Mouse (Mus musculus) urinary bladder, postnatal 25 days (tissue): ENCODE data around the gene Ggt6.

Experiments used
- DNase-seq: peaks from one replicate; pipeline ENCODE4 v3.0.0; 2022; ENCODE audit warnings: low spot score

The Ggt6 gene

DNA sequence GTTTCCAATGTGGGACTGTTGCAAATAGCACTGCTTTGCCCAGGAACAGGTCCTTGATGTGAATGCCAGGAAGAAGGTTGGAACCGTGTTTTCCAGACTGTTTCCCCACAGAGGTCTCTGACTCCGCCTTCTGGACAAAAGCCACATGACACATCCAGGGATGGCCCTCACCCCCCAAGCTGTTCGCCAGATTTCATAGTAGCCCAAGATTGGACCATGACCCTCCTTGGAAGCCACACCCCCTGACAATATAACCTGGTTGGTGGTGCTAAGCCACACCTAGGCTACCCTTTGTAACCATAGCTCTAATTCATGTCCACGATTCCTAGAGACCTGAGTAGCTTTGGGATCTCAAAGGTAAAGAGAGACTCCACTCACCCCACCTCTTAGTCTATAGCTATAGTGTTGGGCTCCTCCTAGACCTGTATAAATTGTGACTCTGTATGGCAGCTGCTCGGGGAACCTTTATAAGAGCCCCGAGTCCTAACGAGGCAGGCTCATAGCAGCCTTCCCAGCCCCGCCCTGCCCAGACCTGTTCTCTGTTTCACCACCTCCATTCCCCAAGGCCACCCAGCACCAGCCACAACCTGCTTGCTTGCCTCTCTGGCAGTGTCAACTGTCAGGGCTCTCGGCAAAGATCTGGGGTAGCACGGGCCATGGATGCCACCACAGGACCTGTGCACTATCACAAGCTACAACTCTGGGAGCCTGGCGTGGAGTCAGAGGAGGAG is at the start of gene Ggt6:
Gene Ggt6, plus strand, starts transcription at position 564 of the 731 bp plus-strand sequence.
- DNase-seq, result no peak

DNA sequence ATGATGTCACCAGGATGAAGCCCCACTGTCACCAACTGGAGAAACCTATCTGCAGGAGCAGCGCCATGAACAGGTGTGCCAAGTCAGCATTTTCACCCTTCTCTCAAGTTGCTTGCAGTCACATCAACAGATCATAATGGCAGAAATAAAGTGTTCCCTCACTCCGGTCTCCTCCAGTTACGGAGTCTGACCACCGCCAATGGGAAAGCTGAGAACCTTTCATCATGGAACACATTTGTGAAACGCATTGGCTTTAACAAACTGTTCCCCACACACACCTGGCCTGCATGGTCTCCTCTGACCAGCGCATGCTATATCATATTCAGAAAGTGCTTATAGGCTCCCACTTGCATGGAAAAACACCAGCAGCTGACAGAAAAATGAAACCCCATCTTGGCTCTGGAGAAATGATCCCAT is 47.2 kb upstream of the Ggt6 start:
- DNase-seq, result no peak

DNA sequence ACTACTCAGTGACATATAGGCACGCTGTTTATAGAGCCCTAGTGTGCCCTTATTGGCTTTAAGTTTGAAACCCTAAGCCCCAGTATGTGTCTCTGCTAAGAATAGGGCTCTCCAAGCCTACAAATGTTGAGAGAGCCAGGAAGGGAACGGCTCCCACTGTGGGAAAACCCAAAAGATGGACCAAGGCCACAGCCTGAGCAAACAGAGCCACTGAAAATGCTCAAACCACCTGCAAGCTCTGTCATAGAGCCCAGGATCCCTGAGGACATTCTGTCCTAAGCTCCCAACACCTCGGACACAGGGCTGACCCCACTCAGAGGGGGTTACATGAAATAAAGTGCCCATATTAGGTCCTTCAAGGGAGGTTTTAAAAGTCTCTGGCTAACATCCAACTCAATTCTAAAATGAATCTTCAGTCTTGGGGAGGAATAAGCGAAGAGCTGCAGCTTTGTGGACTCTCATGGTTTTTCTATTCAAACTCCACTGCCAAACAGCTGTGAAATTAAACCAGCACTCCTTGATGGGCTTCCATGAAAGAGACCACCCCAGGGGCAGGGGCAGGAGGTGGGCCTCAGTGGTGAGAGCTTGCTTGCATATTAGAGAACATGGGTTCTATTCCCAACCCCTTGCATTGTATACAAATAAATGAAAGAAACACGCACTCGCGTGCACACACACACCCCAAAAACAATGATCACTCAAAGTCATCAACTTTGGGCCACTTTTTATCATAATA is 45.8 kb upstream of the Ggt6 start:
- no peak for DNase-seq

DNA sequence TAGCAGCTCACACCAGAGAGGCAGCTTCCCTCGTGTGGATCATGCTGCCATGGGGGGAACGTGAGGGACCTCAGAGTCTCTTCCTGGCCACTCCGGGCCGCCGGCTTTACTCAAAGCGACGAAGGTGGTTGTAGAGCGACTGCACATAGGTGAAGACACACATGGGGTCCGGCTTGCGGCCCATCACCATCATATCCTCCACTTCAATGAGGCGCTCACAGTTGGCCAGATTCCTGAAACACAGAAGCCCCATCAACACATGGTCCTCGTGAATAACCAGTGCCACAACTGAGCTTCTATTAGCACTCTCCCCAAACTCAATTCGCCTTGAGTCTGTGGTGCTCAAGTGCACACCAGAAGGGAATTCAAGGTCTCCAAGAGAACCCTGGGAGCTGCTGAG is 44.1 kb upstream of the Ggt6 start:
- no peak for DNase-seq

DNA sequence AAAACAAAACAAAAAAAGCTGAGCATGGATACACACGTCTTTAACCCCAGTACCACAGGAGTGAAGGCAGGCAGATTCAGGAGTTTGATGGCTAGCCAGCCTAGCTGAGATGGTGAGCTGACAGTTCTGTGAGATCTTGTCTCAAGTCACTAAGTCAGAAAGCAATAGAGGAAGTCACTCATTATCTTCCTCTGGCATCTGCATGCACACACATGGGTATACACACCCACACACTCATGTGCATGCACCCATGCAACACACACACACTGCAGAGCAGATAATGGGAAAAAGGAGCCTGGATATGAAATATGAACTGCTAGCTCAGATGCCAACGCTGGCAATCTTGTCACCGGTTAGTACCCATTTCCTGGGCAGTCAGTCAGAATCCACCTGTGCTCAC is 42.1 kb upstream of the Ggt6 start:
- no peak for DNase-seq

DNA sequence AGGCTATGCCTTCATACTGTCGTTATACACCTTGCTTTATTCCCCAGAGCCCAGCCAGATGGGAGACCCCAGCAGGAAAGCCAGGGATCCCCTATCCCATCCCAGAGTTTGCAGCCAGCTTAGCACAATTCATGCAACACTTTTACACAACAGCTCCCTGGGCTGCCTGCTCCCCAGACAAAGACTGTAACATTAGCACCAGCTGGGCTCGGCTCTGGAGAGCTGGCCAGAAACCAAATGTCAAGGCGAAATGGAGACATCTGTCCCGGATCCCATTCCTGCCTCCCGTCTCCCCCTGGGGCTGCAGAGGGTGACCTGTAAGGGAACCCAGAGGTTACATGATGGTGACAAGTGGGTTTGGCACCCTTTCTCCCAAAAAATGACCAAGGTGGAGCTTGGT is 41.7 kb upstream of the Ggt6 start:
- no peak for DNase-seq

DNA sequence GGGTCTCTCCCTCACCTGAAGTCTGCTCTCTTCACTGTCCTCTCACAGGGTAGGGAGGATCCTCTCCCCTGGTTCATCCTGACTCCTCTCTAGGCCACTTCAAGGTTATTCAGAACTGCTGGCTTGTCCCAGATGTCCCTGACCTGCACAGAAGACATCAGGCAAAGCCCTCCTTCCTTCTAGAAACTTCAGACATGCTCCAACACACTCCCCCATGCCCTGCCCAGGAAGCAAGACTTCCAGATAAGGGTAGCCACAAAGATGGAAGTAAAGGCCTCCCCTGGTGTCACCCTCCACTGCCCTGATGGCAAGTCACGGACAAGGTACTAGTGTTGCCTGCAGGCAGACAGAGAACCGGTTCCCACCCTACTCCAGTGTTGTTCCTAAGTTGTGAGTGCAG is 40.6 kb upstream of the Ggt6 start:
- no peak for DNase-seq

DNA sequence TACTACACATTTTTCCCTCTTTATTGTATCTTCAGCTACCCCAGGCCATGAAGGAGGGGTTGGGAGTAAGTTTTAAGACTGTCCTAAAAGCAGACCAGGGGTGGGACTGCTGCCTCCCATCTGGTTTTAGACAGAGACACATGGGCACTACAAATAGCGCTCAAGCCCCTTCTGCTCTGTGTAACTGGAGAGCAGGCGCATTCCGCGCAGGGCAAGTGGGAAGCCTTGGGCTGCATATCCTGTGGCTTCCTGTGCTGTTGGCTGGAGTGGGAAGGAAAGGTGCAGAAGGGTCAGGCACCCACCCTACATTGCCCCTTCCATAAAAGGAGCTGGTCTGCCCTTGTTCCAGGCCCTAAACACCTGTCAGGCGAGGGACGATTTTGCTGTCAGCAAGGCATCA is 39.7 kb upstream of the Ggt6 start:
- no peak for DNase-seq

DNA sequence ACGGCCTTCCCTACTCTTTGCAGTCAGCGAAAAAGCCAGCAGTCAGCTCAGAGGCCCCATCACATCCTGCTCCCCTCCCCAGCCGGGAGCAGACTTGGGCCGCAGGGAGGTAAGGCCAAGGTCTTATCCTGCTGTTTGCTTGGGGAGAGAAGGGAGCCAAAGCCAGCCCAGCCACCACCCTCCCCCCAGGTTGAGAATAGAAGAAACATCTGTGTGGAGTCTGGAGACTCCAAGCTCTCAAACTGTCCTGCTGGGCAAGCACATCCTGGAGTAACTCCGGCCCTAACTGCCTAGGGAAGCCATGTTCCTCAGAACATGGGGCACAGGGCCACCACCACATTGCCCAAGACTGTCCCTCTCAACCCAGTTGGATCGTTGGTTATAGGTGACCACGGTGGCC is 38.7 kb upstream of the Ggt6 start:
- DNase-seq, result no peak

DNA sequence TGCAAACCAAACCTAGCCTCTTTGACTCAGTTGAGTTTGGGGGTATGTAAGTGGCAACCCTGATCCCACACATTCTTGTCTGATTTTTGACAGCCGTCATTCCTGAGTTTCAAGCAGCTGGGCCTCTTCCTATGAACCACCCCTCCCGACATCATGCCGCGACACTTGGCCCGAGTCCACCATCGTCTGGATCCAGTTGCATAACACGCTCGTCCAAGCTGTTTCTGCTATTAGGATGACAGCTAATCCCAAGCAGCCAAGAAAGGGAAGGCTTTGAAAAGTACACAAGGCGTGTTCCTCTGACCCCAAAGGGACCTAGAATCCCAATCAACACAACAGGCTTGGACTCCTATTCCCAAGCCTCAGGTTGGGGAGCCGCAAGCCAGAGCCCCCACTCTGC is 38.3 kb upstream of the Ggt6 start:
- peak; percentile 54 for DNase-seq

DNA sequence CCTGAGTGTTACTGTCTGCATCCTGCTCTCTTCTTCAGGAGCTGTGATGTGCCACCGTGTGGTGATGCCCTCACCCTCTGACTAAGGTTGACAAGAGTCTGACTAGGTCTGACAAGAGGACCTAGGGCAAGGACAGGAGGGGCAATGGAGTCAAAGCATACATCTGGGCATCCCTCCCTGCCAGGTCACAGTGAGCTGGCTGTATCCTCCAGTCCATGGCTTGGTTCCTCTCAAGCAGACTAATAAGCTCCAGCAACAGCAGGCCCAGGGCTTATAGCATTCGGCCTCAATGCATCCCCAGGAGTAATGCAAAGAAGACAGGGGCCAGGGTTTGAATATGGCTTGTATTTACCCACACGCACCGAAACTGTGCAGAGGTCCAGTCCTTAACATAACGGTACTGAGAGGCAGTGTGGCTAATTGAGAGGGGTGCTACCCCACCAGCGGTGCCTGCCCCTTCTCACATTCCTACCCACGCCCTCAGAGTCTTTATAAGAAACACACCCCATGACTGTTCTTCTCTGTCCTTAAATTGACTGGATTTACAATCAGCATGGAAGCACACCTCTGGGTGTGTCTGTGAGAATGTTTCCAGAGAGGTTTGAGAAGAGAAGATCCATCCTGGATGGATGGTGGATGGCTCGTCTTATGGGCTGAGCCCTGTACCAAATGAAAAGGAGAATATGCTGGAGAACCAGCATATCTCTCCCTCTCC is 37.4 kb upstream of the Ggt6 start:
- DNase-seq, result no peak

DNA sequence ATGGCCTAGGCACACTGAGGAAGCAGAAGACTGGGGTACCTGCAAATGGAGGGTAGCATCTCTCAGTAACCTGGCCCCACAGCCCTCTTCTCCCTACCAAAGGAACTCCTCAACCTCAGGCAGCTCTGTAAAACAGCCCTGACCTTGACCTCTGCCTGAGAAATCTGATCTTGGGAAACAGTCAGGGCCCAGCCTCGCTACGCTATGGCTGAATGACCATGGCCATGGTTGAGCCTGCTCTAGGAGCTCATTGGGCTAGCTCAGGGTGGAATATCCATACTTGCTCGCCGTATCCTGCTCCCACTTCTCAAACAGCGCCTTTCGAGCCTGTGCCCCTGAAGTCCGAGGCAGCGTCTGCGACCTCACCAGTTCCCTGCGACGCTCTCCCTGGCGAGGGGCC is 34.3 kb upstream of the Ggt6 start:
- DNase-seq, result no peak

DNA sequence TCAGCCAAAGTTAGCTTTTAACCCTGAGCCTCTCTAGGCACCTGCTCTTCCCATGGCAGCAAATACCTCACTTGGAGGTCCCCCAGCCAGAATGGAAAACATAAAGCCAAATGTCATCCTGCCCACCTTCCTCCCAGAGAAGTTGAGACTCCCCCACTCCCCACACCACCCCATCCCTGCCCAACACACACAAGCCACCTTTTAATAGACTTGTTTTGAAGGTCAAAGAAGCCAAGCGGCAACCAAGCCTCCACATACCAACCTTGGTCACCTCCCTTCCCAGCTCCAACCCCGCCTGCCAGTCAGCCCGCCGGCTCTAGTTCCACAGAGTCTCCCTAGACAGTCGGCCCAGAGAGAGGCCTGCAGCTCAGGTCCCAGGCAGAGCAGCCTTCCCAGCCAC is 33.3 kb upstream of the Ggt6 start:
- DNase-seq, result no peak

DNA sequence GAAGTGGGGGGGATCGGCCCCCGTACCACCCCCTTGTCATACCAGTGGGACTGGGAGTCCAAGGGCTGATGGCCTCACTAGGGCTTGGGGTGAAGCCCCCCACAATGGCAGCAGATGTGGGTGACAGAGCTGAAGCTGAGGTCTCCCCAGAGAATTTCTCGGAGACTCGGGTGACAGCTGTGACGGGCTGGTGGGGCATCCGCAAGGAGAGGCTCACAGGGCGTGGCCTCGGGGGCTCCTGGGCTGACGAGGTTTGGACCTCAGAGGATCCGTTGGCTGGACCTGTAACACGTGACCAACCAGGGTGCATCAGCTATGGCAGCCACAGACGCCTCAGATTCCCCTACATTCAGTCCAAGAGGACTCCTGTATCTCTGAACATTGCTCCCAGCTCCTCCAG is 32.4 kb upstream of the Ggt6 start:
- DNase-seq, result no peak

DNA sequence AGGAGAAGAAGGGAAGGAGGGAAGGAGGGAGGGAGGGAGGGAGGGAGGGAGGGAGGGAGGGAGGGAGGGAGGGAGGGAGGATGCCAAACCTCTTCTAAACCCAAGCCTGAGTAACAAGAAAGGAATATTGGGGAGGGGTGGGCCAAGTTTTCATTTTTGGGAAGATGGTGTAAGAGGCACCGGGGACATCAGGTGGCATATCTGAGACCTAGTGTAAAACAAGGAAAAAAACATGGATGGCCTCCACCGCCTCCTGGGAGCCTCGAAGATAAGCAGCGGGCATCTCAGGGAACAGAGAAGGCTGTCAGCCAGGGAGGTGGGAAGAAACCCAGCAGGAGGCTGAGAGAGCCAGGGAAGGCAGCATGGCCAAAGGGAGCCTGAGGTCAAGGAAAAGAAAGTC is 29.8 kb upstream of the Ggt6 start:
- DNase-seq, result no peak

DNA sequence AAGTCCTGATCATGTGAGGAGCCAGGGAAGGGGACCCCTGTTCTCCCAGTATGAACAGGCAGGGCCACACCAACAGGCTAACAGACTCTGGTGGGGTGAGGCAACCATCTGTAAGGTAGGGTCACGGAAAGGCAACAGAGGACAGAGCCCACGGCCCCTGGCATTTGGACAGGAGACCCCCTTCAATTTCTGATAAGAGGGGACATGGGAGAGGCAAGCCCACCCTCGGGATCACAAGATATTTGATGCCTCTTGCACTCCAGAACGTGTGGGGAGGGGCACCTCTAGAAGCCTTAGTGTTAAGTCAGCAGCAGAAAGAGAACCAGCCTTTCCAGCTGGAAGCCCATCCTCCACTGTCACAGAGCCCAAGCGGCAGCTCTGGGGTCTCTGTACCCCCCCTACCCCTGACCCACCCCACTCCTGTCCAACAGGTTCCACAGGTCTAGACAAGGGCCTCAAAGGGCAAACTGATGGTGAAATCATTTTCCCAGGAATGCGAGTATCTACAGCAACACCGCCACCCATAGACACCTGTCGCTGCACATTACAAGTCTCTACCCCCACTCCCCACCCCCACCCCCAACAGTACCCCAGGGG is 29.1 kb upstream of the Ggt6 start:
- DNase-seq, result no peak

DNA sequence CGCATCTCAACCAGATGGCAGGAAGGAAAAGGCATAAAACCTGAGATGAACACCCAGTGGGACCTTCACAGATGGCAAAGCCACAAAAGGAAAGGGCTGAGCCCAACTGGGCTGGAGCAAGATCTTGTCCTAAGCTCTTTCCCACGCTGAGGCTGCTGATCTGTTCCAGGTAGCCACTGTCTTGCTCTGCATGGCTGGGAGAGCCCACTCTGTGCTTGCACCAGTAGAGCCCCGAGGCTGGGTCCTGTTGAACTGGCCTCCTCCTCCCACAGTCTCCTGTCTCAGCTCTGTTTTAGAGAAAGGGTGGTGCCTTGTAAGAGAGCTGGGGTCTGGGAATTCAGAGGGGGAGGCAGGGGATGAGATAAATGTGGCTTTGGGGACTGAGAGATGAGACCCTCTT is 28.2 kb upstream of the Ggt6 start:
- no peak for DNase-seq

DNA sequence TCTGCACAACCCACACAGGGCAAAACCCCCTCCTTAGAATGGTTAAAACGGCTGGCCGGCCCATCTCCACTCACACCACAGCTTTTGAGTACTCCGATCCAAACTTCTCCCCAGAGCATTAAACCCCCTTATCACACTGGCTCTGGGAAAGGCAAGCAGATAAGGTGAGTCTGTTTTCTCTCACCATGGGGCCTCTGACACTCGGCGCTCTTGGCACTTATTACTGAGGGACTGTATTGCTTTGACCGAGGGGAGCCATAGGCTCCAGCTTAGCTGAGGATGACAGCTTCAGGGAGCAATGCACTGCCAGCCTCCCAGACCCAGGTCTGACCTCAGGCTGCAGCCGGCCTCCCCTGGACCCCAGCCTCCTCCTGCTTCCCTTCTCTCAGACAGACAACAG is 27.8 kb upstream of the Ggt6 start:
- DNase-seq, result no peak

DNA sequence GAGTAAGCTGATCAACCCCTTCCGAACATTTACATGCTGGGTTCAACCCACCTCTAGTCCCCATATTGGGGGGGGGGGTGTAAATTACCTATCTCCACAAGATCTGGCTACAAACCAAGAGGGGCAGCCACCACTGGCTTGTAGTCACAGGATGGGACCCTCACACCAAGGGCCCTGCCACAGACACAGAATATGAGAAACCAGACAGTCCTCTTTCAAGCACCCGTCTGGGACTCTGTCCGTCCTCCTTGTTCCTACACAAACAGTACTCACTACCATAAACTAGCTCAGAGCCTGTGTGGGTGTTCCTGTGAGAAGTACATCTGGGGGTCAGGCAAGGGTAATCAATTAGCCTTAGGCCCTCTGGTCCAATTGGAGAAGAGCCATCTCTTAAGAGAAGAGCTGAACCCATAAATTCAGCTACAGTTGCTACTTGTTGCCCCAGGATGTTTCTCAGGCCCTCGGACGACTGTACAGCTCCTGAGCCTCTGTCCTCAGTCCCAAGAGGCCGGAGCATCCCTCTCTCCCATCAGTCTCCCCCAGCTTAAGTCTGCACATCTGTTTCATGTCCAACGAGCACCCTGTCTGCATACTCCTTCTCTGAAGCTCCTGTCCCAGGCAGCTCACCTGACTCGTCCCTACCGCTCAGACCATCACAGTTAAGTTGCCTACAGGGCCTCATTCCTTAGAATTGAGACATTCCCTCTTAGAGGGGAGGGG is 26.7 kb upstream of the Ggt6 start:
- DNase-seq, result no peak

DNA sequence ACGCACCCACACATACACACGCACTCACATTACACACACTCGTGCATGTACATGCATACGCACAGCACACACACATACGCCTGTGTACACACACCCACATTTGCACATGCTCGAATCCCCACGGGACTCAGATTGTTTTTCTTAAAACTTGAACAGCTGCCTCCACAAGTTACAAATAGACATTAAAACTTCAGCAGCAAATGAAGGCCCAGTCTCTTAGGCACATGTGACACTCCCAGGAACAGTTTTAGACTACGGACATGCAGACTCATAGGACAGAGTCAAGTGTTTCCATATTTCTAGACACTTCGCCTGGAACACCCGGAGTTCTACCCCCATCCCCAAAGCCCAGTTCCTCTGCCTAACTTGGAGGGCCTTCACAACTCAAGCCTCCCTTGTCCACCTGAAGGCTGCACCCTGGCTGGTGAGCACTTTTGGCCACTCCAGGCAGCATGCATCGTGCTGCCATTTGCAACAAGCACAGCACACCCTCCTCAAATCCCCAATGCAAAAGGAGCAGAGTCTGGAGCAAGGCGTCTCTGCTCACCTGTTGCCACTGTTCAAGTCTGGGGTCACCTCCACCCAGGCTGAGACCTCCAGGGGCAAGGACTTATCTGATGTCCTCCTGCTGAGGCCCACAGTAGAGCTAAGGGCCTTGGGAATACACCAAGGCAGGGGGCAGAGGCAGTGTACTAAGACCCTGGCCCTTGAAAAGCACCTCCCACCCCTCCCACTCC is 25.5 kb upstream of the Ggt6 start:
- DNase-seq, result no peak

DNA sequence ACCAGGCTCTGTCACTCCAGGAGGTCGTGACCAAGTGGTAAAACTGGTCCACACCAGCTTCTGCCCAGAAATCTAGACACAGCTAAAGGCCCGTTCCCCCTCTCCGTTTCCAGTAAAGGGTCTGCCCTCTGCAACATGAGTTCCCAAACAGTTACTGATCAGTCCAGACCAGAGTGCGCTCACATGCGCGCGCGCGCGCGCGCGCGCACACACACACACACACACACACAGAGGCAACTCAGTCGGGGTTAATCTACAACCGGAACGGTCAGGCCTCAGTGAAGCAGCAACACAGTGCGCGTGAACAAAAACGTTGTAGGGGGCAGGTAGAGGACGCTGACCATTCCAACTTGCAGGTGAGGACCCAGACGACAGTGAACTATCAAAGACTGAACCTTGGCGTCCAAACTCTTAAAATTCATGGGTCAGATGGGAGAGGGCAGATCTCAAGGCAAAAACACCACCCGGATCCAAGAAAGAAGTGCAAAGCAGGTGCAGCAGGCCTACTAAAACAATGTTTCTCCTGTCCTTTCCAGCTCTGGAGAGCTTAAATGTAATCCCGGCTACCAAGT is 24.7 kb upstream of the Ggt6 start:
- no peak for DNase-seq
